Mouse (Mus musculus): ENCODE results near the gene Pmf1.
"Not testable (repeated sequence)": the region's sequence is repeated elsewhere in the genome, so short reads cannot be mapped to it uniquely, and the experiment has no call there.

The Pmf1 gene

GRCm38 (mm10) chr3:88439582-88439981, 29.5 kb upstream of the Pmf1 start:
- DNase-seq (ENCODE audit: low read depth, low spot score): no peak

- DNase-seq (ENCODE audit: low read depth, low spot score): no peak
Measured at GRCm38 (mm10) chr3:88437454-88437853, 27.3 kb upstream of the Pmf1 start.

- peak; percentile 85 for DNase-seq (ENCODE audit: low read depth, low spot score)
Measured at GRCm38 (mm10) chr3:88436395-88437201, 26.5 kb upstream of the Pmf1 start.

GRCm38 (mm10) chr3:88435515-88435914, 25.4 kb upstream of the Pmf1 start:
- no peak for DNase-seq (ENCODE audit: low read depth, low spot score)

- not testable (repeated sequence) for DNase-seq (ENCODE audit: low read depth, low spot score)
Measured at GRCm38 (mm10) chr3:88428639-88429038, 18.5 kb upstream of the Pmf1 start.

- DNase-seq (ENCODE audit: low read depth, low spot score): no peak
Measured at GRCm38 (mm10) chr3:88427342-88427905, 17.3 kb upstream of the Pmf1 start.

GRCm38 (mm10) chr3:88425708-88426420, 15.7 kb upstream of the Pmf1 start:
- no peak for DNase-seq (ENCODE audit: low read depth, low spot score)

- no peak for DNase-seq (ENCODE audit: low read depth, low spot score)
Measured at GRCm38 (mm10) chr3:88425330-88425689, 15.2 kb upstream of the Pmf1 start.

- DNase-seq (ENCODE audit: low read depth, low spot score): peak; percentile 98
Measured at GRCm38 (mm10) chr3:88424605-88425329, 14.6 kb upstream of the Pmf1 start, which contains the start of gene Slc25a44. TSS of gene Slc25a44 (minus strand) at chr3:88425139.

- no peak for DNase-seq (ENCODE audit: low read depth, low spot score)
Measured at GRCm38 (mm10) chr3:88422020-88422720, 12.0 kb upstream of the Pmf1 start.

- DNase-seq (ENCODE audit: low read depth, low spot score): no peak
Measured at GRCm38 (mm10) chr3:88420771-88421170, 10.6 kb upstream of the Pmf1 start.

- no peak for DNase-seq (ENCODE audit: low read depth, low spot score)
Measured at GRCm38 (mm10) chr3:88418016-88418415, 7.9 kb upstream of the Pmf1 start.

- DNase-seq (ENCODE audit: low read depth, low spot score): no peak
Measured at GRCm38 (mm10) chr3:88415668-88416067, 5.5 kb upstream of the Pmf1 start.

- DNase-seq (ENCODE audit: low read depth, low spot score): no peak
Measured at GRCm38 (mm10) chr3:88412636-88413035, 2.5 kb upstream of the Pmf1 start.

- no peak for DNase-seq (ENCODE audit: low read depth, low spot score)
Measured at GRCm38 (mm10) chr3:88411681-88412080, 1.6 kb upstream of the Pmf1 start.

GRCm38 (mm10) chr3:88410645-88411031, 507 bp upstream of the Pmf1 start:
- no peak for DNase-seq (ENCODE audit: low read depth, low spot score)

- no peak for DNase-seq (ENCODE audit: low read depth, low spot score)
Measured at GRCm38 (mm10) chr3:88408953-88409352, 1.2 kb downstream of the Pmf1 start.

GRCm38 (mm10) chr3:88407529-88407928, 2.6 kb downstream of the Pmf1 start:
- no peak for DNase-seq (ENCODE audit: low read depth, low spot score)

- DNase-seq (ENCODE audit: low read depth, low spot score): peak; percentile 92
Measured at GRCm38 (mm10) chr3:88407090-88407489, 3.0 kb downstream of the Pmf1 start.

GRCm38 (mm10) chr3:88403522-88404230, 6.5 kb downstream of the Pmf1 start:
- DNase-seq (ENCODE audit: low read depth, low spot score): no peak

- no peak for DNase-seq (ENCODE audit: low read depth, low spot score)
Measured at GRCm38 (mm10) chr3:88398666-88399065, 11.5 kb downstream of the Pmf1 start.

Measured in mesoderm, embryonic 11.5 days (tissue).